Mouse (Mus musculus) CH12.LX (cell line): ENCODE results near the gene Ldb2. TPM values are rescaled to one million over a fixed set of nuclear protein-coding genes. Genes with fewer than 3 reads are reported as not detected.

Experiments used
- DNase-seq: peaks from one replicate; pipeline ENCODE4 v3.0.0-alpha.2; 2013; ENCODE audit errors: extremely low read depth
- H3K27ac ChIP-seq: 2 replicates; pipeline ENCODE4 v1.5.1; 2012; ENCODE audit warnings: low read depth, mild to moderate bottlenecking, control low read depth, moderate library complexity; ENCODE audit not compliant: insufficient read depth
- H3K27me3 ChIP-seq: replicated peaks from 2 replicates; pipeline ENCODE3; 2012; ENCODE audit warnings: inconsistent platforms
- H3K36me3 ChIP-seq, 2 experiments: replicated peaks in 1 of 2; 2 replicates each; pipeline versions ENCODE3 to v1.6.1; 2012; ENCODE audit warnings: inconsistent platforms in 1 of 2, low read length in 1 of 2, mild to moderate bottlenecking in 1 of 2, mixed read lengths in 1 of 2, moderate library complexity in 1 of 2; ENCODE audit not compliant: control insufficient read depth in 1 of 2, insufficient read depth in 1 of 2
- H3K4me1 ChIP-seq, 2 experiments: 2 replicates each; pipeline ENCODE4 v1.6.1; 2012; ENCODE audit warnings: inconsistent platforms in 1 of 2, moderate library complexity in 1 of 2; ENCODE audit not compliant: insufficient read depth in 2 of 2, control insufficient read depth in 1 of 2
- H3K4me2 ChIP-seq: 2 replicates; pipeline ENCODE4 v1.6.1; 2012; ENCODE audit warnings: low read depth, mild to moderate bottlenecking, control low read depth; ENCODE audit not compliant: poor library complexity, insufficient read depth, severe bottlenecking
- H3K4me3 ChIP-seq, 3 experiments: fragments of 150-350 bp in 1 of 3; sonication (generic) in 1 of 3; replicated peaks in 1 of 3; 2 replicates each; pipeline versions ENCODE3 to v1.5.1; 2011 to 2012; ENCODE audit warnings: low read depth in 2 of 3, low read length in 2 of 3, mild to moderate bottlenecking in 2 of 3, moderate library complexity in 2 of 3, control low read depth in 1 of 3, improper control_type of control experiment in 1 of 3, inconsistent platforms in 1 of 3, mixed read lengths in 1 of 3; ENCODE audit not compliant: poor library complexity in 1 of 3
- H3K79me2 ChIP-seq: replicated peaks from 2 replicates; pipeline ENCODE4 v1.6.1; 2012; ENCODE audit warnings: mild to moderate bottlenecking, moderate library complexity; ENCODE audit not compliant: control insufficient read depth, poor library complexity, insufficient read depth, severe bottlenecking; ENCODE audit errors: extremely low read depth
- H3K9ac ChIP-seq: 2 replicates; pipeline ENCODE4 v1.6.1; 2012; ENCODE audit warnings: low read depth, mild to moderate bottlenecking, control low read depth, moderate library complexity; ENCODE audit not compliant: insufficient read depth
- H3K9me3 ChIP-seq: replicated peaks from 2 replicates; pipeline ENCODE3; 2012; ENCODE audit warnings: low read length, inconsistent platforms, mixed read lengths
- CHD1 ChIP-seq: IDR thresholded peaks from 2 replicates; pipeline ENCODE4 v1.6.1; 2012; ENCODE audit warnings: low read depth, low read length, improper control_type of control experiment, inconsistent platforms
- ETS1 ChIP-seq: conservative IDR thresholded peaks from 2 replicates; pipeline ENCODE4 v1.6.1; 2012; ENCODE audit warnings: low read depth, mild to moderate bottlenecking, inconsistent platforms, low read length, improper control_type of control experiment, moderate library complexity
- GABPA ChIP-seq: IDR thresholded peaks from 2 replicates; pipeline ENCODE4 v1.6.1; 2012; ENCODE audit warnings: low read depth, low read length, improper control_type of control experiment, inconsistent platforms; ENCODE audit not compliant: insufficient replicate concordance
- IRF4 ChIP-seq: IDR thresholded peaks from 2 replicates; pipeline ENCODE4 v1.6.1; 2014; ENCODE audit warnings: low read depth, mild to moderate bottlenecking, inconsistent platforms, low read length, improper control_type of control experiment
- JUND ChIP-seq: conservative IDR thresholded peaks from 2 replicates; pipeline ENCODE4 v1.6.1; 2011; ENCODE audit warnings: low read depth, low read length, improper control_type of control experiment
- MAFK ChIP-seq: IDR thresholded peaks from 2 replicates; pipeline ENCODE4 v1.6.1; 2011; ENCODE audit warnings: low read length, improper control_type of control experiment; ENCODE audit not compliant: insufficient replicate concordance
- MEF2A ChIP-seq: IDR thresholded peaks from 2 replicates; pipeline ENCODE4 v1.6.1; 2014; ENCODE audit warnings: low read depth, mild to moderate bottlenecking, inconsistent platforms, low read length, improper control_type of control experiment, borderline replicate concordance
- MYC ChIP-seq: IDR thresholded peaks from 2 replicates; pipeline ENCODE4 v1.6.1; 2011; ENCODE audit warnings: low read depth, mild to moderate bottlenecking, improper control_type of control experiment, low read length
- PAX5 ChIP-seq: IDR thresholded peaks from 2 replicates; pipeline ENCODE4 v1.6.1; 2012; ENCODE audit warnings: low read length, inconsistent platforms, mixed read lengths
- RAD21 ChIP-seq: IDR thresholded peaks from 2 replicates; pipeline ENCODE4 v1.6.1; 2011; ENCODE audit warnings: low read depth, mild to moderate bottlenecking, low read length, improper control_type of control experiment, moderate library complexity
- SMC3 ChIP-seq: IDR thresholded peaks from 2 replicates; pipeline ENCODE4 v1.6.1; 2011; ENCODE audit warnings: low read depth, low read length, improper control_type of control experiment
- USF1 ChIP-seq: IDR thresholded peaks from 2 replicates; pipeline ENCODE4 v1.6.1; 2014; ENCODE audit warnings: low read depth, mild to moderate bottlenecking, inconsistent platforms, low read length, improper control_type of control experiment
- ZKSCAN1 ChIP-seq: IDR thresholded peaks from 2 replicates; pipeline ENCODE4 v1.6.1; 2012; ENCODE audit warnings: low read depth, inconsistent platforms, low read length, improper control_type of control experiment, borderline replicate concordance
- ZMIZ1 ChIP-seq: IDR thresholded peaks from 2 replicates; pipeline ENCODE4 v1.6.1; 2012; ENCODE audit warnings: low read depth, mild to moderate bottlenecking, inconsistent platforms, low read length, improper control_type of control experiment
- dilution Hi-C: fragments of 300-500 bp; cut with MboI; formaldehyde crosslinking; loops from 2 replicates; pipeline ENCODE4 v1.14.3; 2020; ENCODE audit warnings: low sequenced_read_pairs; ENCODE audit not compliant: extremely low pct_unique_long_range_greater_than_20kb, extremely low pct_ligation_motif_present
- in situ Hi-C: fragments of 300-500 bp; cut with MboI; formaldehyde crosslinking; loops from 3 replicates; pipeline ENCODE4 v1.14.3; 2019; ENCODE audit warnings: low sequenced_read_pairs, low pct_ligation_motif_present, low pct_unique_long_range_greater_than_20kb, mixed read lengths
- polyA plus RNA-seq: library from polyadenylated mRNA; unstranded; fragments of >175 nt; gene quantifications from 2 replicates; pipeline ENCODE4 v1.2.1, GENCODE M21; 2012; ENCODE audit warnings: low read depth; ENCODE audit not compliant: insufficient read length
- total RNA-seq, 2 experiments: library from RNA; depleted of rRNA; stranded (reverse); fragments of 300-350 nt in 1 of 2; fragments of >200 nt in 1 of 2; gene quantifications; 2 replicates each; pipeline ENCODE4 v1.2.3; 2012 to 2014

Gene Ldb2
- total and polyA plus RNA-seq, 3 experiments, result not detected

GRCm38 (mm10) chr5:44709276-44709675, 90.2 kb downstream of the Ldb2 start:
- Histone ChIP-seq H3K9me3 (no peaks in the 10 kb centered on the region), H3K4me2 (no peak overlapping the region), H3K27me3 (no peaks in the 10 kb centered on the region), H3K4me1 (peaks cover 0 to 10% of the 10 kb centered on the region in 2 experiments; a peak in 1 of 4 replicates), H3K27ac (no peak overlapping the region), H3K9ac (no peak overlapping the region), H3K36me3 (no peaks in the 10 kb centered on the region), H3K79me2 (no peaks in the 10 kb centered on the region), H3K4me3 (no peak overlapping the region)
- in situ Hi-C loops, result no loop called here
- dilution Hi-C loops, result no loop called here
- DNase-seq, result no peak
- TF ChIP-seq MEF2A (no peak), JUND (no peak)
- TF ChIP-seq, all 38 proteins: peak for 0

- Histone ChIP-seq H3K4me2 (no peak overlapping the region), H3K9ac (no peak overlapping the region), H3K9me3 (no peaks in the 10 kb centered on the region), H3K79me2 (no peaks in the 10 kb centered on the region), H3K4me3 (no peak overlapping the region), H3K27ac (no peak overlapping the region), H3K27me3 (no peaks in the 10 kb centered on the region), H3K36me3 (no peaks in the 10 kb centered on the region), H3K4me1 (no peaks in the 10 kb centered on the region)
- dilution Hi-C loops, result no loop called here
- no peak for TF ChIP-seq CHD1
- TF ChIP-seq ZKSCAN1, result no peak
- no peak for TF ChIP-seq IRF4
- TF ChIP-seq GABPA, result no peak
- no peak for TF ChIP-seq ZMIZ1
- TF ChIP-seq PAX5, result no peak
- no peak for TF ChIP-seq RAD21
- TF ChIP-seq MAFK, result no peak
- no peak for TF ChIP-seq SMC3
- TF ChIP-seq USF1, result no peak
- TF ChIP-seq MYC, result no peak
- TF ChIP-seq MEF2A, result no peak
- no peak for TF ChIP-seq ETS1
- in situ Hi-C loops, result no loop called here
- no peak for DNase-seq
Measured at GRCm38 (mm10) chr5:44707946-44708345, 91.5 kb downstream of the Ldb2 start.
